Mouse (Mus musculus) heart, postnatal 0 days (tissue): ENCODE results near the gene Acox3.

Experiments used
- CTCF ChIP-seq: IDR thresholded peaks from 2 replicates; pipeline ENCODE4 v1.5.1; 2016; ENCODE audit warnings: antibody characterized with exemption, control low read depth, low read depth
- EP300 ChIP-seq: IDR thresholded peaks from 2 replicates; pipeline ENCODE4 v1.6.1; 2016; ENCODE audit warnings: antibody characterized with exemption, low read depth

DNA sequence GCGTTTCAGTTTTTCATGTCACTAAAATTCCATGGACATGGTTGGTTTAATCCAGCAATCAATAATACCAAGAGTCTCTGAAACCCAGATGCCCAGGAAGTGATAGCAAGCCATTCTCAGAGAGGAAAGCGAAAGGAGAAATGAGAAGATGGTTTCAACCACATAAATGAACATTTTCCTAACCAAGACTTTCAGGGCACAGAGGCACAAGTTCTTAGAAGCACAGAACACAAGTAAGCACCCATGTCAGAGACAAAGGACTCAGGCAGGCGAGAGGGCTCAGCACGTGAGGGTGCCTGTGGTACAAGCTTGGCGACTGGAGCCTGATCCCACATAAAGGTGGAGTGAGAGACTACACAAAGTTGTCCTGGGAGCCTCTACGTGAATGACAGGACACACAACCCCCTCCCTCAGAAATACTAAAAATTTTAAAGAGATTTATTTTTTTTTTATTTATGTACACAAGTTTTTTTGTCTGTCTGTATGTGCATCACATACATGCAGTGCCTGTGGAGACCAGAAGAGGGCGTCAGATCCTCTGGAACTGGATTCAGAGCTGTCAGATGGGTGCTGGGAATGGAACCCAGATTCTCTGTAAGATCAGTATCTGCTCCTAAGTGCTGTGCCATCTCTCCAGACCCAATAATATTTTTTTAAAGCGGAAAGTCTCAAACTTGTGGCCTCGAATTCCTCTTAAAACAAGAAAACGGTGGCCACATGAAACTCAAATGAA lies 73.1 kb downstream of the Acox3 start:
- TF ChIP-seq CTCF (no peak), EP300 (no peak)
